Mouse (Mus musculus): Measurements from ENCODE around the gene Mpp6.

- TF ChIP-seq NANOG (IDR thresholded peaks at IDR 0.05; ENCODE audit: borderline replicate concordance, low read length): no peak
- no peak for TF ChIP-seq CTCF (conservative IDR thresholded peaks at IDR 0.05; ENCODE audit: low read length)
- TF ChIP-seq POU5F1 (IDR thresholded peaks at IDR 0.05; ENCODE audit: borderline replicate concordance, low read length): no peak
Observed at GRCm38 (mm10) chr6:50085206-50085605, 24.8 kb upstream of the Mpp6 start.
